Mouse (Mus musculus) CD8-positive naive resting alpha-beta T cell, adult 2 months (primary cell): ENCODE results near the gene Cox8c.
A peak's percentile ranks its signal among the peaks of the same experiment; 100 is the strongest.

Experiments used
- DNase-seq, 2 experiments: peaks; one replicate each; pipeline ENCODE4 v3.0.0; 2022; ENCODE audit warnings: low read depth in 2 of 2, low spot score in 2 of 2

The Cox8c gene

GRCm38 (mm10) chr12:102899091-102899490, at the start of gene Cox8c:
Cox8c (plus strand) TSS chr12:102899316.
- DNase-seq, result no peak

- DNase-seq, result no peak
Observed at GRCm38 (mm10) chr12:102860806-102861205, 38.3 kb upstream of the Cox8c start.

- no peak for DNase-seq
Observed at GRCm38 (mm10) chr12:102869802-102870201, 29.3 kb upstream of the Cox8c start.

GRCm38 (mm10) chr12:102870527-102870926, 28.6 kb upstream of the Cox8c start:
- no peak for DNase-seq

- peak; percentile 38 to 42 for DNase-seq
Observed at GRCm38 (mm10) chr12:102877301-102878030, 21.6 kb upstream of the Cox8c start.

- DNase-seq, result peak; percentile 90 to 94
Observed at GRCm38 (mm10) chr12:102878031-102878823, 20.9 kb upstream of the Cox8c start, which contains the start of gene Btbd7. Btbd7 (minus strand) TSS chr12:102878471.

GRCm38 (mm10) chr12:102878901-102879300, 20.2 kb upstream of the Cox8c start:
- DNase-seq, result no peak

GRCm38 (mm10) chr12:102885735-102886134, 13.4 kb upstream of the Cox8c start:
- no peak for DNase-seq

GRCm38 (mm10) chr12:102887366-102887765, 11.8 kb upstream of the Cox8c start:
- DNase-seq, result no peak

- no peak for DNase-seq
Observed at GRCm38 (mm10) chr12:102888568-102888967, 10.5 kb upstream of the Cox8c start.

- DNase-seq, result no peak
Observed at GRCm38 (mm10) chr12:102908191-102908590, 9.1 kb downstream of the Cox8c start.

GRCm38 (mm10) chr12:102916073-102916472, 17.0 kb downstream of the Cox8c start:
- no peak for DNase-seq

- DNase-seq, result no peak
Observed at GRCm38 (mm10) chr12:102929764-102930163, 30.6 kb downstream of the Cox8c start.

GRCm38 (mm10) chr12:102930335-102930734, 31.2 kb downstream of the Cox8c start:
- no peak for DNase-seq

GRCm38 (mm10) chr12:102930789-102931188, 31.7 kb downstream of the Cox8c start:
- no peak for DNase-seq

- no peak for DNase-seq
Observed at GRCm38 (mm10) chr12:102935892-102936291, 36.8 kb downstream of the Cox8c start.

GRCm38 (mm10) chr12:102945571-102945970, 46.5 kb downstream of the Cox8c start:
- no peak for DNase-seq

GRCm38 (mm10) chr12:102947826-102948225, 48.7 kb downstream of the Cox8c start:
- no peak for DNase-seq

GRCm38 (mm10) chr12:102948778-102949394, 49.8 kb downstream of the Cox8c start, which contains the start of gene Unc79:
Unc79 (plus strand) TSS chr12:102948859.
- DNase-seq, result no peak

GRCm38 (mm10) chr12:102949395-102950208, 50.5 kb downstream of the Cox8c start:
- DNase-seq, result no peak
